Mouse (Mus musculus): ENCODE measurements around the gene Use1.

GRCm38 (mm10) chr8:71374616-71375206 is 8.1 kb downstream of the Use1 start:
- TF ChIP-seq CTCF (IDR thresholded peaks at IDR 0.05; ENCODE audit: insufficient read depth, low read depth, low read length) (no peak), POLR2A (IDR thresholded peaks at IDR 0.05; ENCODE audit: insufficient read depth, low read depth, low read length) (peak; percentile 16; the same call in 1 of the 2 replicates)
